Mouse (Mus musculus): Measurements from ENCODE around the gene Nudt2.

DNA sequence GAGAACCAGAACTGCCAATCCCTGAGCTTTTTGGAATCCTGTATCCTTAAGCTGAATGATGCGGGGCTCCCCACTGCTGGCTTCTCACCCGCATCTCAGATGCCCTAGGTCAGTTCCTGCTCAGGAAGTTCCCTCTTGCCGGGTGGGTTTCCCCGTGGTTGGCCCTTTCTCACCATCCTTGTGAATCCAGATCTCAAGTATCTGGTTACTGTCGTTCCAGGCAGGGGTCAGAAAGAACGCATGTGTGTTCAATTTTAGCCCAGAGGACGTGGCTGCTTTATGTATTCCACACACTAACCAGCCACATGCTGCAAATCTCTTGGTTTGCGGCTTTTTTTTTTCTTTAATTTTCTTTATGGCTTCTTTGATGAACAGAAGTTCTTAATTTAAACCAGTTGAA, 48.8 kb downstream of the Nudt2 start:
- TF ChIP-seq HCFC1 (IDR thresholded peaks at IDR 0.05; ENCODE audit: borderline replicate concordance, insufficient read depth, low read length) = no peak
- no peak for TF ChIP-seq ZC3H11A (IDR thresholded peaks at IDR 0.05; ENCODE audit: borderline replicate concordance, low read depth, low read length)
- TF ChIP-seq CHD2 (IDR thresholded peaks at IDR 0.05; ENCODE audit: low read depth, low read length) = no peak
- no peak for TF ChIP-seq MAFK (IDR thresholded peaks at IDR 0.05; ENCODE audit: insufficient read depth, low read depth, low read length)
- no peak for TF ChIP-seq ZNF384 (IDR thresholded peaks at IDR 0.05; ENCODE audit: low read depth, low read length)

Measured in ES-E14 (cell line).